Mouse (Mus musculus) small intestine, adult 10 weeks (tissue): Measurements from ENCODE around the gene Fam122a. TPM values are rescaled to one million over a fixed set of nuclear protein-coding genes. Genes with fewer than 3 reads are reported as not detected.

Experiments used
- polyA plus RNA-seq: library from polyadenylated mRNA; stranded (reverse); fragments of 350-450 nt; fragmentation: Illumina TruSeq; extraction: RNeasy Lipid Tissue Mini Kit (QIAGEN cat#74804); gene quantifications from one replicate; pipeline ENCODE4 v1.2.3, GENCODE M21; 2014; ENCODE audit warnings: low replicate concordance

Fam122a gene
- polyA plus RNA-seq = 1.5 TPM

GRCm38 (mm10) chr19:24476929-24477882 is at the start of gene Fam122a:
Gene Fam122a (minus strand): TSS chr19:24477356.

Other genes with a start within 250 kb of the Fam122a start
- gene Fxn, start 196.8 kb downstream of the Fam122a start, polyA plus RNA-seq = 0.48 TPM
- gene Pip5k1b, start 78.5 kb upstream of the Fam122a start, polyA plus RNA-seq = 50.0 TPM
- gene Tmem252, start 196.7 kb upstream of the Fam122a start, polyA plus RNA-seq = 3.0 TPM